Mouse (Mus musculus): ENCODE measurements at regions not wholly inside any gene's neighbourhood (a gene's known extent, or its start where the extent isn't known, plus 50 kb on each side); places are given as distances from the start of the nearest gene placed in this dataset.

DNA sequence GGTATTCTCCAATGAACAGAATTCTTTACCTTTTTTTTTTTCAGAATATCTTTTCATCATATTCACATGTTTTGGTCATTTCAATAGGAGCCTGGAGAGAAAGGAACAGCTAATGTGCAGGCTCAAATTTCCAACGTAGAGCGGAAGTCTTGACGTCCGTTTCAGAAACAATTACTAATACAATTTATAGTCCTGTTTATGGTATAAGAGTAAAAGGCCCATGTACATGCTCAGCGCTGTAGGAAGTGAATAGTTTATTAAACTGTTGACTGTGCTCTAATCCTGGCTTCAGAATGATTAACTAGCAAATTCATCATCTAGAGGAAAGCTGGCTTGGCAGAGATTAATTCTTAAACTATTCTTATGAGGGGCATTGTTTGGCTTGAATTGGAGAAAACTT is 142.1 kb downstream of the Pik3r1 start:
- TF ChIP-seq GATA4 (IDR thresholded peaks at IDR 0.05; ENCODE audit: insufficient replicate concordance, low read length) = no peak

DNA sequence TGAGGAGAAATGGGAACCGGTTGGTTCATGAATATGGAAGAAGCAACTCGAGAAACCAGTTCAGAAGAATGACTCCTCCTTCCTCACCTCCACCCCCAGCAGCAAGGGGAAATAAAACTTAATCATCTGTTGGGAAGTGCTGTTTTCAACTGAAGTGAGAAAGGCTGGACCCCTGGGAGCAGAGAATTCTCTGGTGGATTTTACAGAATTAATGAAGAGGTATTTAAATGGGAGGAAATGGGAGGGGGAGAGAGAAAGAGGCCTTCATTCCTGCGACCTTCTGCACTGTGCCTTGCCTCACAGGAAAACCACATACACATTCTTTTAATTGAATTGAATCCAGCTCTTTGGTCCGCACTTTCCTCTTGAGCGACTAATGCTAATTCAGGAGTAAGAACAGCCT is 143.8 kb downstream of the Pik3r1 start:
- TF ChIP-seq GATA4 (IDR thresholded peaks at IDR 0.05; ENCODE audit: insufficient replicate concordance, low read length) = no peak

DNA sequence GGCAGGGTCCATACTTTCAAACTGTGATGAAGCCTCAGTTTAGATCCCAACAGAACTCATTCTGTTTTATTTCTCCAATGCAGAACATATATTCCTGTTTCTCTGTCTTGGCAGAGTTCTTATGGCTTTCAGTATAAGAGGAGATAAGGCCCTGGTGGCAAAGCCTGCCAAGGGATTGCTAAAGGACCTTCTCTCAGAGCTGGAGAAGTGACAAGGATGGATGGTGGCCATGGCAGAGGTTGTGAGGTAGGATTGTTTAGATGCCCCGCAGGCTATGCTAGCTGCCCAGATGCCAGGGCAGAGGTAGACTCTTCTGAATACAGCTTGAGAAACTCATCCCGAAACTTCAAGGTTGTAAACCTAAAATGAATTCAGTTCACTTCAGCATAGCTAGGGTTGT is 145.4 kb downstream of the Pik3r1 start:
- TF ChIP-seq GATA4 (IDR thresholded peaks at IDR 0.05; ENCODE audit: insufficient replicate concordance, low read length) = no peak

DNA sequence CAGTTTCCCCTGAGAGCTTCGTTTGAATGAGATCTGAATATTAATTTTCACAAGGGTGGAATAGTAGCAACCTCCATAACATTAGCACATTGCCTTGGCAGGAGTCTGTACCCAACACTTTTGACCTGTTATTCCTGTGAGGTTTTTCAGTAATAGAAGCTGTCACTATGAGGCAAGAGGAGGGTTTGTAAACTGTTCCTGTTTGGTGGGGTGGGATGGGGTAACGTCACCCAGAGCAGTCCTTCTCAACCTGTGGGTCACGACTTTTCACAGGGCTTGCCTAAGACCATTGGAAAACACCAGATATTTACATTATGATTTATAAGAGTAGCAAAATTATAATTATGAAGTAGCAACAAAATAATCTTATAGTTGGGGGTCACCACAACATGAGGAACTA is 147.4 kb downstream of the Pik3r1 start:
- no peak for TF ChIP-seq GATA4 (IDR thresholded peaks at IDR 0.05; ENCODE audit: insufficient replicate concordance, low read length)

DNA sequence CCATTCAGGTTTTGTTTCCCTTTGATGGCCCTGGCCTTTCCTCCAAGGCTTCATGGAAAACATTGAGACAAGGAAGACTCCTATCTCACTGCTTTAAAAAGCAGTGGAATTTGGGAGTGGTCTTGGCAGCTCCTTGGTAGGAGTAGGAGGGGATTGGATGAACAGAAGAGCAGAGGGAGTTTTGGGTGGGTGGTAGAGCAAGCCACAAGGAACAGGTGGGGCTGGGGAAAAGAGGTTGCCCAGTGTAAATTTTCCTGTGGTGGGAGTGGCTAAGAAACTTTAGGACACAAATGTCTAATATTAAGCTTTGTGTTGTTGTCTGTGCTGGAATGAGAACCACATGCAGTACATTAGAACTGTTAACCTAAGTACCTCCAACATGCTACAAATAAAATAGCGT is 148.9 kb downstream of the Pik3r1 start:
- TF ChIP-seq GATA4 (IDR thresholded peaks at IDR 0.05; ENCODE audit: insufficient replicate concordance, low read length) = no peak

DNA sequence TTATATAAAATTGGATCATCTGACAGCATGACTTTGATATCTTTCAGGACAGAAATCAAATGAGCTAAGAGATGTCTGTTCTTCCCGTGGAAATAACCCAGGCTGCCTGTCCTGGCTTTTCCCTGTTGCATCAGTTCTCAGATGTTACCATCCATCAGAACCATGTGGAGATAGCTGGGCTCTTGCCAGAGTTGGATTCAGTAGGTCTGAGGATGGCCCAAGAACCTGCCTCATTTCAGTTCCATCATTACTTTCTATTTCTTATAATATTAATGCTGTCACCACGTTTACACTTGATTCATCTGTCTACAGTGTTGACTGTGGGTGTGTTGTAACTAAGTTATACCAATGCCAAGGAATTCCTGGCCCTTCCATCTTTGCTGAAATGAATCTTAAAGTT is 155.2 kb downstream of the Pik3r1 start:
- no peak for TF ChIP-seq GATA4 (IDR thresholded peaks at IDR 0.05; ENCODE audit: insufficient replicate concordance, low read length)

DNA sequence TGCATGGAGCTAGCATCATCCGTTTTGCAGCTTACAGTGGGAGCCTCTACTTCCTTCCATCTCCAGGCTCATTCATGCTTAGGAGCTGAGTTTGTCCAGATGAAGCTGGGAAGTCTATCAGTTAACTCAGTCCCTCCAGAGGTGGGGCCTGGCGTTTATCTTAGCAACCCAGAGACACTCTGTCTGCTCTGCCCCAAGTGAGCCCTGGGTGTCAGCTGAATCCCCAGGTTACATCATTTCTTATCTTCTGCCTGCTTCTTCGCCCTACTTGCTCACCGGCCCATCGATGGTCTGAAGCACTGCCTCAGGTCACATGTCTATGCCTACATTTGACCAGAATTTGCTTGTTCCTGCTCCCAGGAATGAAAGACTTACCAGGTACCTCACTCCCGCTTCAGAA is 156.3 kb downstream of the Pik3r1 start:
- no peak for TF ChIP-seq GATA4 (IDR thresholded peaks at IDR 0.05; ENCODE audit: insufficient replicate concordance, low read length)

DNA sequence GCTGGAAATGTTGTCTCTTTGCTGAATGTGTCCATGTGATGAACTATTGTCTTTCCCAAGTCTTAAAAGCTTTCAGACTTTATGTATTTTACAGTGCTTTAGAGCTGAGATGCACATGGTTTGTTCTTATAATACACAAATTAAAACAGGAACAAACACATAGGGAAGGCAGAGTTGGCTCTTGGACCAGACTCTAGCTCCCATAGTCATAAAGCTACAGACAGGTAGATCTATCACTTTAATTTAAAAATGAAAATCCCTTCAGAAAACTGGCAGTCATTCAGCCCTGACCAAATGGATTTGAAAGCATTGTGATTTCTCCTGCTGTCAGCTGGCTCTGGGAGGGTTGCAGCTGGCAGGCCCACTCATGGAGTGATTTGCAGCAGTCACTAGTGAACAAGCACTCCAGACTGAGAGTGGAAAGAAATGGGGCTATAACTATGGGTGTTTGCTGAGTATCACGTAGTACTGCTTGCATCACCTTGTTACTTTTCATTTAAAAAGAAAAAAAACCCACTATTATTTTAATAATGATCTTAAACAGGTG is 161.8 kb downstream of the Pik3r1 start:
- TF ChIP-seq GATA4 (IDR thresholded peaks at IDR 0.05; ENCODE audit: insufficient replicate concordance, low read length) = no peak

DNA sequence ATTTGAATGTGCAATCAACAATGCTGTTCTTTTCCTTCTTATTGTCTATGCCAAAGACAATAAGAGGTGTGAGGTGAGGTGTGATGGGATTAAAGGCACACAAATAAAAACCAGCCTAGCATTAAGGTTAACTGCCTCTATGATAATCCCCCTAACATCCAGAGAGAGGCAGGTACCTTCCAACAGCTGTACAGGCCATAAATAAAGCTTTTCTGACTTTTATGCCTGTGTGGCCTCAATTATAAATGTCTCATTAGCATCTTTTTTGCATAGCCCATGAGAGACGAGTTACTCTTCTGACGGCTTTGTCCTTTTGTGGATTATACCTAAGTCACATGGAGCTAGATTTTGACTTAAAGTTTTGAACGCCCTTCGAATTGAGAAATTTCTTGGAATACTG is 162.3 kb downstream of the Pik3r1 start:
- TF ChIP-seq GATA4 (IDR thresholded peaks at IDR 0.05; ENCODE audit: insufficient replicate concordance, low read length) = no peak

DNA sequence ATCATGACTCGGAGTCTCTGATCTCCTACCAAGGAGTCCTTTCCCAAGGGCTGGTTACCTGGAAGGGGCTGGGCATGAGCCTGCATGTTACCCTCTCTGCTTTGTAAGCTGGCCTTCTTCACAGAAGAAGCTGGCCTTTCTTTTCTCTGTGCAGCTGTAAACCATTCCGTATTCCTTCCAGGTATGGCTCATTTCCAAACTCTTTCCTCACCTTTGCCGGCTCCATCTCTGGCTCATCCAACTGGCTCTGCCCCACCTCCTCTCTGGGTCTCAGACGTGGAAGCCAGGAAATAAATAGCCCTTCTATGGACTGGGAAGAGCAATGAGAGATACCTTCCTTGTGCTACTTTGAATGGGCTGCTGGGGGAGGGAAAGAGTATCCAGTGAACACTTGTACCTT is 163.0 kb downstream of the Pik3r1 start:
- TF ChIP-seq GATA4 (IDR thresholded peaks at IDR 0.05; ENCODE audit: insufficient replicate concordance, low read length) = no peak

DNA sequence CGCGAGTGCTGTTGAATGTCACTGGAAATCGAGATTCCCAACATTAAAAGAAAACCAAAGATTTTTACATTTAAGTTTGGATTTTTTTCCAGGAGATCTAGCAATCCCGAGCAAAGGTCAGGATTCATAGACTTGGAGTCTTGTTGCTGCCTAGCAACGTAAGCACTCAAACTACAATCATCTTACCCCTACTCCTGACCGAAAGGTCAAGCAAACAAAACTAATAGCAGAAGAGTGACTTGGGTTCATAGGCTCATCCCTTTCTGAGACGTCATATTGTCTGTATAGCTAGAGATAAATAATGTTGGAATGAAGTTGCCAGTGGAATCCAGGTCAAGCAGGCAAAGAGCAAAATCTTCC is 169.9 kb downstream of the Pik3r1 start:
- no peak for TF ChIP-seq GATA4 (IDR thresholded peaks at IDR 0.05; ENCODE audit: insufficient replicate concordance, low read length)

DNA sequence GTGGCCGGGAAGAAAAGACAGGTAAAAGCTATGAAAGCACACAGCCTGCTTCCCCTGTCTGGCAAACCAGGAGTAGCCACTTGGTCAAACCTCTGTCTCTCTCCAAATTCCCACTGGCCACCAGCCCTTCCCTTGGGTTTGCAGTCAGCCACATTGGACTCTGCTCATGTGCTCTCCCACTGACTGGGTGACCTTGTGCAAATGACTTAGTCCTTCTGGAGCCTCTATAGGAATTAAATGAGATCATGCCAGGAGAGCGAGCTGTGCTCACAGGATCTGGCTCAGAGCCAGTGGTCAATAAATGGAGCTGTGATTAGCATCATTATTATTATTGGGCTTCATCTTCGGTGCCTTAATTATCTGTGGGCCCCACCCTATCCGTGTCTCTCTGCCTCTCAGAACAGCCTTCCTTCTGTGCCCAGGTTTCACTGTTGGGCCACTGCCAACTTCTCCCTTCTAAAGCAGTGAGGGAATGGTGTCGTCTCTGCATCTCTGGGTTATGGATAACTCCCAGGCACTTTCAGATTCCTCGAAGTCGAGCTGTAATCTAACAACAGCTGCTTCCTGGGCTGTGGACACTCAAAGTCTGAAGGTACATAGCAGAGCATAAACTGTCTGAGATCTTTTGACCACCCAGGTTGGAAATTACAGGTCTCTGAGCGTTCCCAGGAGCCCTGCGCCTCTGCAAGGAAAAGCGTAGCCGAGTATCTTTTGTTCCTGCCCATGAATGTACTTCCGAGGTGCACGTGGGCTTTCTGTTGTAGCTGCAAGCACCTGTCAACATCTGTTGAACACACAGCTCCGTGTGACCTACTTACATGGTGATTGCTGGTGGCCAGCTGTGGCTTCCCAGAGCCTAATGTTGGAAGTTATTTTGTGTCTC is 170.5 kb downstream of the Pik3r1 start:
- TF ChIP-seq GATA4 (IDR thresholded peaks at IDR 0.05; ENCODE audit: insufficient replicate concordance, low read length) = no peak

DNA sequence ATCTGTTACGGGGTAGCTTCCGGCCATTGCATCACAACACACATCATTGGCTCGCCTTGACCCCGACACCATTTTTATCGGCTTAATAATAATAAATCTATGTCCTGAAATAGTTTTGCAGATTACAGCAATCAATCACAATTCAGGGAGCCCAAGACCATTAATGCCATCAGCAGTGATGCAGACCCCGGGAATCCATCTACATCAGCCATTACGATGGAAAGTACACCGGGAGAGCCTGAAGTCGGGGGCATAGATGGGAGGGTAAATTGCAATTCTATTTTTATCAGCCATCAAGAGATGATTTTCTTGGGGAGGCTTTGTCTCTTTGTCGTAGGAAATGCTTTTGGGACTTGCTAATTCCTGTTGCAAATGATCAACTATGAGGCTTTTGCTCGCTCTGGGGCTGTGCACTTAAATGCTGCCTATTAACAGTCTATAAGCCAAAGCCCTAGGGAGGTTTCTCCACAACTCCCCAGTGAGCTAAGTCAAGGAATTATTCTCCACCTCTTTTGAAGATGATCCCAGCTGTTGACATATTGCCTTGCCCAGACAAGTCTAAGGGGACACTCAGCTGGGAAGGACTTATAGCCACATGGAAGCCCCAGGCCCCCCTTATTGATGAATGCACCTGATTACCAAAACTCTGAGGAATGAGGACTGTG is 173.4 kb downstream of the Pik3r1 start:
- no peak for TF ChIP-seq GATA4 (IDR thresholded peaks at IDR 0.05; ENCODE audit: insufficient replicate concordance, low read length)

DNA sequence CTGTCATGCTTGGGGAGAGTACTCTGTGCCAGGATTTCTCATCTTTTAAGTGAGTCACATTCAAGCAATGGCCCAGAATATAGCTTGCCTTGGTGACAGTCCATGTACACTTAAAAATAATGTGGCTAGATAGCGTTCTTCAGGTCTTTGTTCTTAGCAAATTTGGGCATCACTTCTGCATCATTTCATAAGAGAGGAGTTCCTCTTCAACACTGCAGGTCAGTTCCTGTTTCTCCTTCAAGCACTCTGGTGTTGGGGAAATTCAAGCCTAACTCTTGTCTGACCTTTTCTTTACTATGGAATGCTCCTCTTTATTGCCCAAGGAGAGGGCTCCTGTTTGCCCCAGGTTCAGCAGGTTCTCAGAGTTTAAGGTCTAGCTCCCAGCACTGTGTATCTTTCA is 175.7 kb downstream of the Pik3r1 start:
- TF ChIP-seq GATA4 (IDR thresholded peaks at IDR 0.05; ENCODE audit: insufficient replicate concordance, low read length) = no peak

DNA sequence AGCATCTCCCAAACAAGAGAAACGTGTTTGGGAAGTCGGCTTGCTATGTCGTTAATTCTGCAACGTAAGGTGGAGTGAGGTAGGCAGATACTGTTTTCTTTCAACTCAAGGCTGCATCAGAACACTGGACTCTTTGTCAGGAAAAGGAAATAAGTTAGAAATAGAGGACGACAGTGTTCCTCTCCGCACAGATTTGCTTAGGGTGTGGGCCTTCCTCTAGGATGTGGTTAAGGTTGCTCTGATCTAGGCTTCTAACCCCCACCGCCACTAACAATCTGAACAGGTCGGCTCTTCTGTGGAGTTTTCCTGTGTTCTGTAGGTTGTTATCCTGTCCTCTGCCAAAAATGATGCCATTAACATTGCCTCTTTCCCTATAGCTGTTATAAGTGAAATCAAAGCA is 179.1 kb downstream of the Pik3r1 start:
- no peak for TF ChIP-seq GATA4 (IDR thresholded peaks at IDR 0.05; ENCODE audit: insufficient replicate concordance, low read length)

DNA sequence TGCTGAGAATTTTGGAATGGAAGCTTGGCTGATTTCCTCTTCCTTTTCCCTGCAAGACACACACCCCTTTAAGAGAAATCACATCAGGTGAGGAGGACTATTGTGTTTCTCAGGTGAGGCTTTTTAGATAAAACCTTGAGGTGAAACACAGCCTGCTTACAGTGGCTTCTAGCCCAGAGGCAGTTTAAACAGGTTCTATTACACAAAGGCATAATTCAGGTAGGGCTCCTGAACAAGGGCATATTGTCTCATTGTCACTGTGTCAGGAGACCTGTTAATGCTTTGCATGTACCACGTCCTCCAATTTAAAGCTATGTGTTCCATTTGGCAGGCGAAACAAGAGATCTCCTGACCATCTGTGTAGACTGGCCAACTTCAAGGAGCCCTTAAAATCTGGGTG is 181.2 kb downstream of the Pik3r1 start:
- TF ChIP-seq GATA4 (IDR thresholded peaks at IDR 0.05; ENCODE audit: insufficient replicate concordance, low read length) = no peak
